Mouse (Mus musculus) hindbrain, embryonic 10.5 days (tissue): ENCODE measurements at regions not wholly inside any gene's neighbourhood (a gene's known extent, or its start where the extent isn't known, plus 50 kb on each side); places are given as distances from the start of the nearest gene placed in this dataset.

Experiments used
- DNase-seq: peaks from one replicate; pipeline ENCODE4 v3.0.0-alpha.2; 2017; ENCODE audit warnings: low spot score
- H3K27ac ChIP-seq: fragments of 300-500 bp; sonication (generic); 2 replicates; pipeline ENCODE4 v1.5.1; 2016; ENCODE audit warnings: mild to moderate bottlenecking, moderate library complexity
- H3K27me3 ChIP-seq: fragments of 300-500 bp; sonication (generic); 2 replicates; pipeline ENCODE4 v1.6.1; 2016; ENCODE audit warnings: mild to moderate bottlenecking; ENCODE audit not compliant: poor library complexity, insufficient read depth, severe bottlenecking
- H3K36me3 ChIP-seq: fragments of 300-500 bp; sonication (generic); 2 replicates; pipeline ENCODE4 v1.6.1; 2016; ENCODE audit warnings: mild to moderate bottlenecking, moderate library complexity
- H3K4me1 ChIP-seq: fragments of 300-500 bp; sonication (generic); replicated peaks from 2 replicates; pipeline ENCODE4 v1.6.1; 2016; ENCODE audit warnings: mild to moderate bottlenecking
- H3K4me3 ChIP-seq: fragments of 300-500 bp; sonication (generic); 2 replicates; pipeline ENCODE4 v1.5.1; 2016; ENCODE audit warnings: mild to moderate bottlenecking, moderate library complexity
- H3K9me3 ChIP-seq: fragments of 300-500 bp; sonication (generic); 2 replicates; pipeline ENCODE4 v1.6.1; 2016; ENCODE audit warnings: mild to moderate bottlenecking, moderate library complexity
- whole genome bisulfite sequencing: fragments of 180-500 bp; shearing (Covaris S2); methylation state at CpG from one replicate; pipeline ENCODE4 v1.1.7; 2016; 5-methylcytosine and 5-hydroxymethylcytosine counted together

- H3K9me3 ChIP-seq: no peaks in the 10 kb centered on the region
- H3K36me3 ChIP-seq: no peaks in the 10 kb centered on the region
- no peaks in the 10 kb centered on the region for H3K27me3 ChIP-seq
- 92% methylated on average over 11 of the region's 11 CpGs for WGBS
- H3K27ac ChIP-seq: no peak overlapping the region
- no peak for DNase-seq
- peaks cover 29% of the 10 kb centered on the region for H3K4me1 ChIP-seq
- no peak overlapping the region for H3K4me3 ChIP-seq
Measured at GRCm38 (mm10) chr2:50735029-50735428, 413.9 kb downstream of the Rnd3 start.

GRCm38 (mm10) chr2:50706652-50707051, 410.1 kb upstream of the Mmadhc start:
- 58% methylated on average over 3 of the region's 3 CpGs for WGBS
- DNase-seq: no peak

GRCm38 (mm10) chr2:50704297-50704696, 407.7 kb upstream of the Mmadhc start:
- WGBS: 60% methylated on average over 3 of the region's 3 CpGs

More at GRCm38 (mm10) chr2:50706652-50707051, 410.1 kb upstream of the Mmadhc start:
- Histone ChIP-seq H3K27ac (no peak overlapping the region), H3K36me3 (no peaks in the 10 kb centered on the region), H3K4me3 (no peak overlapping the region), H3K4me1 (peaks cover 20% of the 10 kb centered on the region), H3K27me3 (no peaks in the 10 kb centered on the region), H3K9me3 (no peaks in the 10 kb centered on the region)

GRCm38 (mm10) chr2:50702584-50703450, 406.2 kb upstream of the Mmadhc start:
- no peak overlapping the region for H3K4me3 ChIP-seq
- H3K36me3 ChIP-seq: no peaks in the 10 kb centered on the region
- peaks cover 3% of the 10 kb centered on the region; the same call in 1 of the 2 replicates for H3K27me3 ChIP-seq
- WGBS: 81% methylated on average over 15 of the region's 15 CpGs
- no peaks in the 10 kb centered on the region for H3K9me3 ChIP-seq
- no peak for DNase-seq
- H3K27ac ChIP-seq: peak overlapping the region; percentile 30; the same call in 1 of the 2 replicates
- H3K4me1 ChIP-seq: peaks cover 22% of the 10 kb centered on the region

More at GRCm38 (mm10) chr2:50704297-50704696, 407.7 kb upstream of the Mmadhc start:
- Histone ChIP-seq H3K27me3 (no peaks in the 10 kb centered on the region), H3K9me3 (no peaks in the 10 kb centered on the region), H3K4me1 (peaks cover 22% of the 10 kb centered on the region), H3K4me3 (no peak overlapping the region), H3K36me3 (no peaks in the 10 kb centered on the region), H3K27ac (0 out of 2 replicates have a peak overlapping the region, but pooled peaks have one; percentile 8)
- DNase-seq: no peak

GRCm38 (mm10) chr2:50698841-50699240, 402.2 kb upstream of the Mmadhc start:
- Histone ChIP-seq H3K36me3 (no peaks in the 10 kb centered on the region), H3K27ac (no peak overlapping the region), H3K4me1 (peaks cover 30% of the 10 kb centered on the region), H3K9me3 (no peaks in the 10 kb centered on the region), H3K27me3 (peaks cover 3% of the 10 kb centered on the region), H3K4me3 (no peak overlapping the region)
- no peak for DNase-seq
- 77% methylated on average over 6 of the region's 6 CpGs for WGBS

- no peaks in the 10 kb centered on the region for H3K36me3 ChIP-seq
- H3K27me3 ChIP-seq: peaks cover 3% of the 10 kb centered on the region
- H3K27ac ChIP-seq: no peak overlapping the region
- peaks cover 25% of the 10 kb centered on the region for H3K4me1 ChIP-seq
- DNase-seq: no peak
- H3K4me3 ChIP-seq: no peak overlapping the region
- no peaks in the 10 kb centered on the region for H3K9me3 ChIP-seq
Measured at GRCm38 (mm10) chr2:50696575-50696974, 400.0 kb upstream of the Mmadhc start.

GRCm38 (mm10) chr2:50694849-50695248, 398.2 kb upstream of the Mmadhc start:
- Histone ChIP-seq H3K27me3 (peaks cover 3% of the 10 kb centered on the region), H3K4me3 (no peak overlapping the region), H3K4me1 (peaks cover 27% of the 10 kb centered on the region), H3K36me3 (no peaks in the 10 kb centered on the region), H3K27ac (peak overlapping the region; percentile 53; the same call in 1 of the 2 replicates), H3K9me3 (no peaks in the 10 kb centered on the region)
- WGBS: 54% methylated on average over 2 of the region's 2 CpGs
- DNase-seq: peak; percentile 55

GRCm38 (mm10) chr2:50693784-50694350, 397.3 kb upstream of the Mmadhc start:
- H3K4me3 ChIP-seq: no peak overlapping the region
- WGBS: 70% methylated on average over 7 of the region's 7 CpGs

GRCm38 (mm10) chr2:50690120-50691103, 393.8 kb upstream of the Mmadhc start:
- WGBS: 90% methylated on average over 11 of the region's 11 CpGs
- Histone ChIP-seq H3K9me3 (no peaks in the 10 kb centered on the region), H3K4me1 (peaks cover 27% of the 10 kb centered on the region), H3K27ac (no peak overlapping the region), H3K36me3 (no peaks in the 10 kb centered on the region), H3K27me3 (no peaks in the 10 kb centered on the region), H3K4me3 (no peak overlapping the region)
- DNase-seq: no peak

More at GRCm38 (mm10) chr2:50693784-50694350, 397.3 kb upstream of the Mmadhc start:
- Histone ChIP-seq H3K4me1 (peaks cover 27% of the 10 kb centered on the region), H3K9me3 (no peaks in the 10 kb centered on the region), H3K27me3 (peaks cover 3% of the 10 kb centered on the region), H3K36me3 (no peaks in the 10 kb centered on the region), H3K27ac (0 out of 2 replicates have a peak overlapping the region, but pooled peaks have one; percentile 2)
- DNase-seq: no peak

GRCm38 (mm10) chr2:50687672-50688151, 391.1 kb upstream of the Mmadhc start:
- no peaks in the 10 kb centered on the region for H3K9me3 ChIP-seq
- no peaks in the 10 kb centered on the region for H3K27me3 ChIP-seq
- DNase-seq: no peak
- H3K36me3 ChIP-seq: no peaks in the 10 kb centered on the region
- no peak overlapping the region for H3K4me3 ChIP-seq
- H3K27ac ChIP-seq: peak overlapping the region; percentile 54
- 81% methylated on average over 10 of the region's 10 CpGs for WGBS
- H3K4me1 ChIP-seq: 0 out of 2 replicates have a peak, but pooled peaks cover 3% of the 10 kb centered on the region

- DNase-seq: peak; percentile 43
- WGBS: 55% methylated on average over 5 of the region's 5 CpGs
Measured at GRCm38 (mm10) chr2:50687222-50687621, 390.6 kb upstream of the Mmadhc start.

GRCm38 (mm10) chr2:50677456-50677855, 380.9 kb upstream of the Mmadhc start:
- 78% methylated on average over 1 of the region's 1 CpGs for WGBS
- Histone ChIP-seq H3K27ac (no peak overlapping the region), H3K4me3 (no peak overlapping the region), H3K9me3 (no peaks in the 10 kb centered on the region), H3K4me1 (no peaks in the 10 kb centered on the region), H3K36me3 (no peaks in the 10 kb centered on the region), H3K27me3 (no peaks in the 10 kb centered on the region)
- DNase-seq: no peak

More at GRCm38 (mm10) chr2:50687222-50687621, 390.6 kb upstream of the Mmadhc start:
- Histone ChIP-seq H3K36me3 (no peaks in the 10 kb centered on the region), H3K4me1 (0 out of 2 replicates have a peak, but pooled peaks cover 3% of the 10 kb centered on the region), H3K27me3 (no peaks in the 10 kb centered on the region), H3K27ac (peak overlapping the region; percentile 54), H3K4me3 (no peak overlapping the region), H3K9me3 (no peaks in the 10 kb centered on the region)
